Mouse (Mus musculus) c-Kit-positive CD71-positive TER-119-positive erythroid progenitor cells, embryonic 14.5 days (primary cell): ENCODE results near the gene Slc26a10.
"Not testable (repeated sequence)": the region's sequence is repeated elsewhere in the genome, so short reads cannot be mapped to it uniquely, and the experiment has no call there.

ENCODE experiments used
- DNase-seq: peaks from one replicate; pipeline ENCODE4 v3.0.0-alpha.2; 2013; ENCODE audit warnings: low spot score

Gene Slc26a10

DNA sequence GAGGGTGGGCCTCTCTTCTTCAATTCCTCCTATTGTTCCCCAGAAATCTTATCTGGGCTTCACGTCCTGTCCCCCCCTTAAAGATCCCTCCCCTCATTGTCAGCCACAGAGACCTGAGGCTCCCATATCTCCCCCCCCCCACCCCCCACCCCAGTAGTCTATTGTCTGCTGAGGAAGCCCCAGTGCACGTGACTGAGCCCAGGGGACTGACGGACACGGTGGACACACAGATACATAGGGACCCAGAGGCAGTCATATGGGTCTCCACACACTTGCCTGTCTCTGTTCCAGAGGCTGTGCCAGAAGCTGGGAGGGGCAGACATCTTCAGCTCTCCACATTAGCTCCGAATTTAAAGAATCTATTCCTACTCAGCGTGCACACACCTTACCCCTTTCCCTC is 1.1 kb upstream of the Slc26a10 start:
- no peak for DNase-seq

DNA sequence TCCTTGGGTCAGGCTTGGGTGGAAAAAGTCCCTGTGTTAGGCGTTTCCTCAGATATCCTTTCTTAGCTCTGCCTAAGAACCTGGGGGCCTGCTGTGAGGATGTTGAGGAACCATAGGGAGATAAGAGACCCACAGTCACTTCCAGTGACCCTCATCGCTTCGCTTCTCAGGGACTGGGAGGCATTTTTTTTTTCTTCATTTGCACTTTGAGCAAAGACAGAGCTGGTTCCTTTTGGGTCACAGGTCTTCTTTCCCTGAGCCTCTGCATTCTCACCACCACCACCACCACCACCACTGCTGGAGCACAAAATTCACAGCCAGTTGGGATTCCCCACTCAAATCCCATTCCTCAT is 226 bp upstream of the Slc26a10 start:
- DNase-seq: no peak

DNA sequence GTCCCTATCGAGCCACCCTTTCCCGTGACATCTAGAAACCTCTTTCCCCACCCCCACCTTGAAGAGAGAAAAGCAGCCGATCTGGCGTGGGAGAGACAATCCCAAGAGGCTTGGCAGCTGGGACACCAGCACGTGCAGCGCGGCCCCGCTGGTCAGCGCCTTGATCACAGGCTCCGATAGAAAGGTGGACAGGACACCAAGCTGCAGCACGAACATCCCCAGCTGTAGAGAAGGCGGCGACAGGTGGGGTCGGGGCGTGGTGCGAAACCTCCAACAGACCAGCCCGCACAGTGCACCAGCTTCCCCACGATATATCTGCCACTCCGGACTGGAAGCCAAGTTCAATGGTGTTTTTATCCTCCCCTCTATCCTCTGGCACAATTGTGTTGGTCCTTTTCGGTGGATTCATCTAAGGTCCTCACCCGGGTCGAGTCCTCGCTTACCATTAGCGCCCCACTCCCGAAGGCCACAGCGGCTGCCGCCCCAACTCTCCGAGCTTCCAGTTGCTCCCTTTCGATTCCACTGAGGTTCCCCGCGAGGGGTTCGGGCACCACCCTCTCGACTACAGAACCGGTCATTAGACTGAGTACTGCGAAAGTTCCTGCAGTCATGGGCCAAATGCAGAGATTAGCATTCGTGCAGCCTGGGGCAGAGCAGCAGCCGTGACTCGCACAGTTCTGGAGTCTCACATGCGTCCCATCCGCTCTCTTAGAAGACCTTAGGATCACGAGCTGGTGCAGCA is 2.0 kb downstream of the Slc26a10 start:
- DNase-seq: no peak

DNA sequence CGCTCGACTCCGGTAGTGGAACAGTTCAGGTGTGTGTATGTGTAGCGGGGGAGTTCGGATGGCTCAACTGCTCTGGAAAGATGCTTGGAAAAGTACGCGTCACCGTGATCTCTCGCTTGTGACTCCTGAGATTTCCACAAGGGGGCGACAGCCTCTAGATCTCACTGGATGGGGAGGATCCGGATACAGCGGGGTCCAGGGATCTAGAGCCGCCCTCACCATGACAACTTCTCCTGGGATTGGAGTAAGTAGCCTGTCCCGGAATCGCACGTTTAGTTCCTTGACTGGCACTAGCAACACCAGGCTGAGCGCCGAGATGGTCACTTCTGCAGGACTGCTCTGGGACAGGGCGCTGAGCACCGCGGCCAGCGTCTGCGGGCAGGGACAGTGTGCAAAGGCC is 2.7 kb downstream of the Slc26a10 start:
- peak; percentile 75 for DNase-seq

DNA sequence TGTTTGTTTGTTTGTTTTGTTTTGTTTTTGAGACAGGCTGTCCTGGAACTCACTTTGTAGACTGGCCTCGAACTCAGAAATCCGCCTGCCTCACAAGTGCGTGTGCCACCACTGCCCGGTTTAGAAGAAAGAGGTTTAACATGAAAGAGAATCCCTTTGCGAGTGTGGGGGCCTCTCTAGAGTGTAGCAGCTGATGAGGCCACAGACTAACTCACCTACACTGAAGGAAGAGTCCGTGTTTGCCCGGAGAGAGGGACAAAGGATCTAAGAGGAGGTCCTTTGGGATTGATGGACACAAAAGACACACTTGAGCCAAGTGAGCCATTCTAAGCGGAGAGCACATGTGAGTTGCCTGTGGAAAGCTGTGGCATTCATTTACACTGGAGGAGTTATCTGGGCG is 3.2 kb downstream of the Slc26a10 start:
- no peak for DNase-seq

DNA sequence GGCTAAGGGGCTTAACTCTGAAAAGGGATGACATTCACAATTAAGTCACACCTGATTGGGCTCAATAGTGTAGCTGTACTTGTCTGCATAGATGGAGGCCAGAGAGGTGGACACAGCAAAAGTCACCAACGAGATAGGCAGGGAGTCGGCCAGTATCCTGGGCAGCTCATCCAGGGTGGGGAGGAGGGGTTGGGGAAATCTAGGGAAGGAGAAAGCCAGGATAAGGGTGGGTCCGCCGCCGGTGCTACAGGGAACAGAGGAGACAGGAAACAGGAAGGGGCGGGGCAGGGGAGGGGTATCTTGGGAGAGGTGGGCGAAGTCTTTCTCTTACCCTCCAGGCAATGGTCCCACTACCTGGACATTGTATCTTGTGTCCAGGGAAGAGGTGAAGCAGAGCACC is 3.7 kb downstream of the Slc26a10 start:
- no peak for DNase-seq

DNA sequence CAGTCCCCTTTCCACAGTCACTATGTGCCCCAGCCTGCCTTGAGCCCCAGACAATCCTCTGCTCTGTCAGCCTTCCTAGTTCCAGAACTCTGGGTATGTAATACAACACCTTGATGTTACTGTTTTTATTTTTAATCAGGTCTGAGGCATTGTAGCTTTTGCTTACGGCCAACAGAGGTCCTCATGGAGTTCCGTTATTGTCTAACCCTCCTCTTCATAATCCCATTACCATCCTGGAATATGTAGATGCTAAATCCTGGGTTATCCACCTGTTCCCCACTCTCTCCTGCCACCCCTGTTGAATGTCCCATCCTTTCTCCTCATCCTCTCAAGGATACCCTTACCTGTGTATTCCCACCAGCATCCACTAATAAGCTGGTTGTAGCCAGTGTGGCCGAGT is 4.2 kb downstream of the Slc26a10 start:
- no peak for DNase-seq

DNA sequence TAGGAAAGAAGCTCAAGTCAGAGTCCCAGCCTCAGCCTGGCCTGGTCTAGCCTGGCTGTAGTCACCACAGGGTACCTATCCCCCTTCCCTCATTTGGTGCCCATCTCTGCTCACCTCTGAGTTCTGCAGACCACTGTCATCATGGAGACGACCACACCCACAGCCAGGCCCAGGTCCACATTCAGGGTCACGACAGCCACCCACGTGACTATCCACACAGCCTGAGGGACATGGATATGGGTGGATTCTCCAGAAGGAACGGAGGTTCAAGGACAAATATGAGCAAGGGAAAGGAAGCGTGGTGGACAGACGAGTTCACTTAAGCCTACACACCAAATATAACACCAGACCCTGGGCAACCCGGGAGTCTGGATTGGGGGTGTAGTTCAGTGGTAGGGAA is 6.3 kb downstream of the Slc26a10 start:
- DNase-seq: no peak

DNA sequence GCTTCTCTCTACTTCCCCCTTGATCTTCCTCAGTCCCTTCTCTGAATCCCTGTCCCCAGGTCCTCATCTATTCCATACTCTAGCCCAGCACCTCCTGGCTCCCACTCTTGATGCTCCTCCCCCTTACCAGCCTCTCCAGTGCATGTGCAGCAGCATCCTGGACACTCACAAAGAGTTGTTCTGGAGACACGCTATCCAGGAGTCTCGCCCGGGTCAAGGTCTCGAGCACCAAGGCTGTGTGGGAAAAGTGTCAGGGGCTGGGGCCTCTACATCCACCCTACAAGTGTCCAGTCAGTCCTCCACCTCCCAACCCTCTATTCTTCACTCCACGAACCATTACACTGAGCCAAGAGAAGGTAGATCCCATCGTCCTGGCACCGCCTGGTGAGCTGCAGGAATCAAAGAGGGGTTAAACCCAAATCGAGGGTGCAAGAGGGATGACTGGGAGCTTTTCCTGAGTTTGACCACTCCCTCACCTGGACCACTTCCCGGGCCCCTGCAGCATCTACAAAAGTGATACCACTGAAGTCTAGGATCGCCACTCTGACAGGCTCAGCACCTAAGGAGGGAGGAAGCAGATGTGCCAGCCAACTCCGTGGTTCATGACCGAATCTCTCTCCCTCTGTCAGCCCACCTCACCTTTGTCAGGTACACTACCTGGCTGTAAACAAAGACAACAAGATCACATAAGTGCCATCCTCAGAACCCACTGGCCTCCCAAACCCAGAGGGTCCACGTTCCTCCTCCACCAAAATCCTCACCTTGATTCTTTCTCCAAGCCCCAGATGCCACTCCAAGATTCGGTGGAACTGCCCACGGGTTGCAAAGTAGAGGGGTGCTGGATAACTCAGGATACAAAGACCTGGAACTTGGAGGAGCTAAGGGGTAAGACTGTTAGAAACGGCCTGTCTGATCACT is 7.0 kb downstream of the Slc26a10 start:
- no peak for DNase-seq

DNA sequence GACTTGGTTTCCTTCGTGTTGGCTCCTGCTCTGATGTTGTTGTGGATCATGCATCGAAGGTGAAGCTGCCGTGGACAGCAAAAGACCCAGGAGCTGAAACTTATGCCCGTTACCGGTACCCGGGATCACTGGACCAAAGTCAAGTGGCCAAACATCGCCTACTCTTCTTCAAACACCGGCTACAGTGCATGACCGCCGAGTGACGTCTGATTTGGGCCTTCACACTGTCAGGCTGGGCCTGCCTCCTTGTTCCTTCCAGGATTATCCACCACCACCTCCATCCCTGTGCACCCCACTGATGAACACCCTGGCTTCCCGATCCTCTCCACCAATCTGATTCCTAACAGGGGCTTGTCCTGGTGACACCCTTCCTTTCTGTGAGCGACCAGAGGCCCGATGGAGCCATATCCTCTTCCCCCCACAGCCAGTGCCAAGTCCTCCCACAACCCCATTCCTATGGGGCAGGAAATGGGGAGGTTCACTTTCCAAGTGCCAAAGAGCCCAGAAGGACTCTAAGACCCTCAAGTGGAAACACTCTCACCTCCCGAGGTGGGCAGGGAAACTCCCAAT is 8.7 kb downstream of the Slc26a10 start:
- DNase-seq: no peak

DNA sequence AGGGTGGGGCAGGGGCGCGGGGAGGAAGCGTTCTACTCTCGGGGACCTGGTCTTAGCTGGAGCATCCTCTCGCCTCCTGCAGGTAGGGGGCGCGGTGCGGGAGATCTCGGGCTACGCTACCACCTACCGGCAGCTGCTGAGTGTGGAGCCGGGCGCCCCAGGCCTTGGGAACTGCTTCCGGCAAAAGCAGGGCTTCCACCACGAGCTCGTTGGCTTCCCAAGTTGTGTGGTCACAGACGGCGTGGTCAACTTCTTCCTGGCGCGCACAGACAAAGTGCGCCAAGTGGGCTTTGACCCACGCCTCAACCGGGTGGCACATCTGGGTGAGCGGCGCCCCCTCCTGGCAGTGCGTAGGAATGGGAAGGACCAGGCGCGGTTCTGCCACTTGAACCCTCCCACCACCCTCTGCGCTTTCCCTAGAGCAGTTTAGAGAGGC is 9.6 kb downstream of the Slc26a10 start:
- DNase-seq: peak; percentile 75

DNA sequence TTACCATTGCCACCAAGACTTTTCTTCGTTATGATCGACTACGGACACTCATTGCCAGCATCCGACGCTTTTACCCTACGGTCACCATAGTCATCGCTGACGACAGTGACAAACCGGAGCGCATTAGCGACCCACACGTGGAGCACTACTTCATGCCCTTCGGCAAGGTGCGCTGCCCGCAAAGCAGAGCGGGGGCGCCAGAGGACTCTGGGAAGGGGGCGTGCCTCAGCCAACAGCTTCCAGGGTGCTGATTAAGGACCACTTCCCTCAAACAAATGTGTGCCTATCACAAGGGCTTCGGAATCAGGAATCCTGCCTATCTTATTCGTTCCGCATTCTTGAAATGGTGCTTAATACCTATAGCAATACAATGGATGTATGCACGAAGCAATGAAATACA is 10.4 kb downstream of the Slc26a10 start:
- peak; percentile 29 for DNase-seq

DNA sequence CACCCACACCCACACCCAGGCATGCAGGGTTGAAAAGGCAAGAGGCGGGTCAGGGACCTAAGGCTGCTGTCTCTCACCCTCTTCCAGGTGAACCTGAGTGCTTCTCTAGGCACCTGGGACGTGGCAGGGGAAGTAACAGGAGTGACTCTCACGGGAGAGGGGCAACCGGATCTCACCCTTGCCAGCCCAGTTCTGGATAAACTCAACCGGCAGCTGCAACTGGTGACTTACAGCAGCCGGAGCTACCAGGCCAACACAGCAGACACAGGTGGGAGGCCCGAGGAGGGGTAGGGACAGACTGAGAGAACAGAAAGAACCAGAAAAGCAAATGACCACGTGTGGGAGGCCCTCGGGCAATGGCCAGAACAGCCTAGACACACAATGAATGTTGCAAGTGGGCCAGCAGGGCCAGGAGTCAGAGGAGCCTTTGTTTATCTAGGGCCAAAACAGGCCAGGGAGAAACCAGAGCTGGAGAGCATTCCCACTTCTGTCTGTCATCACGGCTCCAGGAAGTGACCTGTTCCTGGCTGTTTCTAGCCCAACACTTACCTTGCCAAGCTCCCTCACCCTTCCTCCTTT is 12.7 kb downstream of the Slc26a10 start:
- DNase-seq: no peak

DNA sequence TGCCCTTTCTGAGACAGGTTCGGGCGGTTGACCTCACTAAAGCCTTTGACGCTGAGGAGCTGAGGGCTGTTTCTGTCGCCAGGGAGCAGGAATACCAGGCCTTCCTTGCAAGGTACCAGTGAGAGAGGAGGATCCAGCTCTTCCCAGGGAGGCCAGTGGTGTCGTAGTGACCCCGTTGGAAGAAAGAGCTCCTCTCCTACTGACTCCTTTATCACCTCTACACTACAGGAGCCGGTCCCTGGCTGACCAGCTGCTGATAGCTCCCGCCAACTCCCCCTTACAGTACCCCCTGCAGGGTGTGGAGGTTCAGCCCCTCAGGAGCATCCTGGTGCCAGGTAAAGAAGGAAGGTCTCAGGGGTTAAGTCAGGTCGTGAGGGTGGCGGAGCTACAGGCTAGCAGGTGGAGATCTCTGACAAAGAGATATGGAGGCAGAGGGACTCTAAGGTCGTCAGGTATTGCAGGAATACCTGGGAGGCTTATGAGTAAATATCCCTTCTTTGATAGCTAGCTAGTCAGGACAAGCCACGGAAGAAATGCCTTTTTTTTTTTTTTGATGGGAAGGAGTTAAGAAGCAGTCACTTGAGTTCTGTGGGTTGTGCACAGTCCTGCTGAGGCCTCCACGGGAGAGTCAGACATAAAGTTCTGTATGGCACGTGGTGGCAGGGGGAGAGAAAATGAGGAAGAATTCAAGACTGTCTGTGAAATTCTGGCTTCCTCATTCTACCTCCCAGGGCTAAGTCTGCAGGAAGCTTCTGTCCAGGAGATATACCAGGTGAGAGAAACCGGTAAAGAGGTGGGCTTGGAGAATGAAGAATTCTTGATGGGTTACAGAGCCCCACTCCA is 13.5 kb downstream of the Slc26a10 start:
- no peak for DNase-seq

DNA sequence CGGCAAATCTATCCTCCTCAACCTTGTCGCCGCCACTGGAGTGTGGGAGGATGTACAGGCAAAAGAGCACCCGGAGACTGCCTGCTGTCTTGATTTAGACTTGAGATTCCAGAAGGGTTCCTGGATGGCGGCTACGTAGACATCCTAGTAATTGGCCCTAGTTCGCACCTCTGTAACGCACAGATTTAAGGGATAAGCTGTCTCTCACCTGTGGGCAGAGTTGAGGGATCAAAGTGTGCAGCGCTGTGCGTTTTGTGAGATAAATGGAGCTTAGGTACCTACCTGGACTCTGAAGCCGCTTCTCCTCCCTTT is 14.1 kb downstream of the Slc26a10 start:
- no peak for DNase-seq

DNA sequence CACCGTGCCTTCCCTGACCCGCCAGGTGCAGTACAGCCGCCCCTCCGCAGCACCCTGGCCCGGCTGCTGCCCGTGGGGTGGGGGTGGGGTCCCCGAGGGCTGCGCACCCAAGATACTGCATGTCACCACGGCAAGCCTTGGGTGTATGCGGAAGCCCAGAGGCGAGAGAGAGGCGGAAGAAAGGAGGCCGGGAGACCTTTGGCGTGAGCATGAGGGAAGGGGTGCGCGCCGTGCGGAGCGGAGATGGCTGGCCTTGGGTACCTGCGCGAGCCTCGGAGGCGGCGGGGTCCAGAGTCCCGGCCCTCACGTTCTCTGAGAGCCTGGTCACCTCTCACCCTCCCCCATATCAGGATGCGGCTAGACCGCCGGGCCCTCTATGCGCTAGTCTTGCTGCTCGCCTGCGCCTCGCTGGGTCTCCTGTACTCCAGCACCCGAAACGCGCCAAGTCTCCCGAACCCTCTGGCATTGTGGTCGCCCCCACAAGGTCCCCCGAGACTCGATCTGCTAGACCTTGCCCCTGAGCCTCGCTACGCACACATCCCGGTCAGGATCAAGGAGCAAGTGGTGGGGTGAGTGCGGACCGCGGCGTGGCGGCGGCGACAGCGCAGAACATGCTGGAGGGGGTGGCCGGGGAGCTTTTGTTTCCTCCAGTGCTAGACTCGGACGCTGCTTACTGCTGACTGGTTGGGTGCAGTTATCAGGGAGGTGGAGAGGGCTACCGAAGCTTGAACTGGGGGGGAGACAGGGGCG is 14.6 kb downstream of the Slc26a10 start:
- DNase-seq: peak; percentile 41

DNA sequence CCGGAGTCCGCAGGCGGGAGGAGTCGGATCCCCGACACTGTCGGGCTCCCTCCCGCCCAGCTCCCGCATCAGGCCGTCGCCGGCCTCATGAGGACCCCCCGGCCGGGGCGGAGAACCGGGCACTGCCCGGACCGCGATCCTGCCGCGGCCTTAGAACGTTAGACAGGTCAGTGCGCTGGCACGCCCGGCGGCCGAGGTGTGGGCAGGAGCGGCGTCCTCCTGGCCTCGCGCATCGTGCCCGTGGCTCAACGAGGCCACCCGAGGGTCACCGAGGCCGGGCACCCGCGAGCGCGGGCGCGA is 15.1 kb downstream of the Slc26a10 start:
- DNase-seq: no peak

DNA sequence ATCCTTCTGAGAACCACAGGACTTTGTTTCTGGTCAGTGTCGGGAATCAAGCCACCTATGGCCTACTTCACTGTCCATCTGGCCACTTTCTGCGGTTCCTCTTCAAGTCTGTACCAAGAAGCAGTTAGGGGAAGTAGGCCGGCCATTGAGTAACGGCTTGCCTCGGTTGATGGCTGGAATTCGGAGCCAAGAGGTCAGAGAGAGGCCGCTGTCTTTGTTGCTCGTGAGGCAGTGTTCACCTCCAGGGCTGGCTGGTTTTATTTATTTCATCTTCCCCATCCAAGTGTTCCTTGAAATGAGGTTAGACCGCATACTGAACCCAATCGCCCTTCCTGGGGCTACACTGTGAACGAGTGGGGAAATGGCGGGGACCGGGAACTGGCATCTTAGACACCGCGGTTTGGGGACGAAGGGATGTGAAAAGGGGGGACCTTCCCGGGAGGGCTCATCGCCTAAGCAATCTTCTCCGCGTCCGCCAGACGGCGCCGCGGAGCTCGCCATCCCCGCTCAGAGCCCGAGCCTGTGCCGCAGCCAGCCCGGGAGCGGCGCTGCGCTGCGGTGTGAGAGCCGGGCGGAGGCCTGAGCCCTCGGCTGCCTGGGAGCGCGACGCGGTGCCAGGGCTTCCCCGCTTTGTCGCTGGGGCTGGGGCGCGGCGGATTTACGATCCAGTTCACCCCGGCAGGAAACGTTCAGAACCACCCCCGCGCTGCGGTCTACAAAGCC is 15.7 kb downstream of the Slc26a10 start, which contains the start of gene B4galnt1:
B4galnt1 (plus strand) TSS at position 595 of the 723 bp plus-strand sequence.
- peak; percentile 74 for DNase-seq

DNA sequence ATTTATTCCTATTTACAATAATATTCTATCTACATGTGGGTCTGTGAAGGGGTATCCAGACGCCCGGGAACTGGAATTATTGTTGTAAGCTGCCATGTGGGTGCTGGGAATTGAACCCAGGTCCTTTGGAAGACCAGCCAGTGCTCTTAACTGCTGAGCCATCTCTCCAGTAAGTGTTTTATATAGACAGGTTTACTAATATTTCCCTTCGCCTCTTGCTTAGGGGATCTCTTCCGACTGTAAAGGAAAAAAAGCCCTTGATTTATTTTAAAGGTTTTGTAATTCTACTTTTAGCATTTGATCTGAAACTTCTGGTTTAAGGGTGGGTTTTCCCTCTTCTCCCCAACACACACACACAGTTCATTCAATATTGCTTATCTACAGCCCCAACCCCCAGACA is 16.3 kb downstream of the Slc26a10 start:
- DNase-seq: no peak

DNA sequence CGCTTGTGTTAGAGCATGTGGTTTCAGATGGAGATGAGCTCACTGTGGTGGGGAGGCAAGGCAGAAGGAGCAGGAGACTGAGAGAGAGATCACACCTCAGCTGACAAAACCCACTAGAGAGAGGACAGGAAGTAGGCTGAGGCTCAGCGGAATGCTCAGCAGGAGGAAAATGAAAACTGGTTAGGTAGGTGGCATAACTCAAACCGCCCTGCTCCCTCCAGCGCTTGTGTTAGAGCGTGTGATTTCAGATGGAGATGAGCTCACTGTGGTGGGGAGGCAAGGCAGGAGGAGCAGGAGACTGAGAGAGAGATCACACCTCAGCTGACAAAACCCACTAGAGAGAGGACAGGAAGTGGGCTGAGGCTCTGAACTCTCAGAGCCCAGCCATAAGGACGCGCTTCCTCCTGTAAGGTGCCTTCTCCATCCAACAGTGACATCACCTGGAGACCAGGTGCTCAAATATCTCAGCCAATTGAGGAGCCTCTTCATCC is 17.6 kb downstream of the Slc26a10 start:
- not testable (repeated sequence) for DNase-seq
